Mouse (Mus musculus) MEL (cell line): ENCODE measurements at regions not wholly inside any gene's neighbourhood (a gene's known extent, or its start where the extent isn't known, plus 50 kb on each side); places are given as distances from the start of the nearest gene placed in this dataset.

Experiments used
- DNase-seq: peaks from one replicate; pipeline ENCODE4 v3.0.0; 2011; ENCODE audit warnings: low read depth, low spot score
- H3K27ac ChIP-seq: 2 replicates; pipeline ENCODE4 v1.5.1; 2012; ENCODE audit warnings: low read depth, mild to moderate bottlenecking, control low read depth, low read length, moderate library complexity; ENCODE audit not compliant: control insufficient read depth
- H3K27me3 ChIP-seq, 2 experiments: fragments of 150-350 bp in 1 of 2; sonication (generic) in 1 of 2; 2 replicates each; pipeline ENCODE4 v1.6.1; 2012; ENCODE audit warnings: low read length in 2 of 2, mild to moderate bottlenecking in 2 of 2, improper control_type of control experiment in 1 of 2, moderate library complexity in 1 of 2; ENCODE audit not compliant: insufficient read depth in 2 of 2, control insufficient read depth in 1 of 2
- H3K36me3 ChIP-seq, 2 experiments: 2 replicates each; pipeline ENCODE4 v1.6.1; 2012 to 2014; ENCODE audit warnings: low read length in 2 of 2, improper control_type of control experiment in 1 of 2, inconsistent platforms in 1 of 2, mild to moderate bottlenecking in 1 of 2; ENCODE audit not compliant: insufficient read depth in 2 of 2, control insufficient read depth in 1 of 2
- H3K4me1 ChIP-seq, 2 experiments: fragments of 150-350 bp in 1 of 2; sonication (generic) in 1 of 2; 2 replicates each; pipeline ENCODE4 v1.6.1; 2012; ENCODE audit warnings: low read length in 2 of 2, improper control_type of control experiment in 1 of 2, mild to moderate bottlenecking in 1 of 2; ENCODE audit not compliant: insufficient read depth in 2 of 2, control insufficient read depth in 1 of 2
- H3K4me3 ChIP-seq, 2 experiments: fragments of 150-350 bp in 1 of 2; sonication (generic) in 1 of 2; 2 replicates each; pipeline ENCODE4 v1.5.1; 2012; ENCODE audit warnings: low read depth in 2 of 2, low read length in 2 of 2, mild to moderate bottlenecking in 2 of 2, moderate library complexity in 2 of 2, control low read depth in 1 of 2, improper control_type of control experiment in 1 of 2; ENCODE audit not compliant: control insufficient read depth in 1 of 2, insufficient read depth in 1 of 2
- H3K79me2 ChIP-seq: 2 replicates; pipeline ENCODE4 v1.6.1; 2012; ENCODE audit warnings: mild to moderate bottlenecking, low read length, moderate library complexity; ENCODE audit not compliant: control insufficient read depth, poor library complexity, insufficient read depth
- H3K9ac ChIP-seq: 2 replicates; pipeline ENCODE4 v1.6.1; 2012; ENCODE audit warnings: low read depth, mild to moderate bottlenecking, control low read depth, low read length, moderate library complexity; ENCODE audit not compliant: control insufficient read depth, poor library complexity, severe bottlenecking
- H3K9me3 ChIP-seq: fragments of 150-350 bp; sonication (generic); replicated peaks from 2 replicates; pipeline ENCODE4 v1.6.1; 2012; ENCODE audit warnings: mild to moderate bottlenecking, low read length, improper control_type of control experiment, moderate library complexity; ENCODE audit not compliant: insufficient read depth
- CHD2 ChIP-seq: IDR thresholded peaks from 2 replicates; pipeline ENCODE4 v1.6.1; 2011; ENCODE audit warnings: low read length, improper control_type of control experiment
- CTCF ChIP-seq, 3 experiments: IDR thresholded peaks in 2 of 3; conservative IDR thresholded peaks in 1 of 3; 2 replicates each; pipeline ENCODE4 v1.5.1; 2011 to 2012; ENCODE audit warnings: low read length in 3 of 3, low read depth in 2 of 3, mild to moderate bottlenecking in 2 of 3, improper control_type of control experiment in 1 of 3, inconsistent platforms in 1 of 3, mixed read lengths in 1 of 3, moderate library complexity in 1 of 3; ENCODE audit not compliant: control insufficient read depth in 1 of 3, insufficient read depth in 1 of 3, poor library complexity in 1 of 3, severe bottlenecking in 1 of 3
- ETS1 ChIP-seq: IDR thresholded peaks from 2 replicates; pipeline ENCODE4 v1.6.1; 2012; ENCODE audit warnings: low read depth, mild to moderate bottlenecking, inconsistent platforms, low read length, improper control_type of control experiment, moderate library complexity
- GATA1 ChIP-seq: IDR thresholded peaks from 2 replicates; pipeline ENCODE4 v1.6.1; 2011; ENCODE audit warnings: low read depth, low read length, improper control_type of control experiment
- MAX ChIP-seq: IDR thresholded peaks from 2 replicates; pipeline ENCODE4 v1.6.1; 2011; ENCODE audit warnings: low read length, improper control_type of control experiment
- MAZ ChIP-seq: IDR thresholded peaks from 2 replicates; pipeline ENCODE4 v1.6.1; 2012; ENCODE audit warnings: low read depth, mild to moderate bottlenecking, inconsistent platforms, low read length, improper control_type of control experiment
- MXI1 ChIP-seq: IDR thresholded peaks from 2 replicates; pipeline ENCODE4 v1.6.1; 2011; ENCODE audit warnings: mild to moderate bottlenecking, low read depth, low read length, improper control_type of control experiment
- MYC ChIP-seq: IDR thresholded peaks from 2 replicates; pipeline ENCODE4 v1.6.1; 2011; ENCODE audit warnings: low read depth, mild to moderate bottlenecking, low read length, improper control_type of control experiment, moderate library complexity
- NELFE ChIP-seq: IDR thresholded peaks from 2 replicates; pipeline ENCODE4 v1.6.1; 2011; ENCODE audit warnings: low read depth, low read length, improper control_type of control experiment
- NRF1 ChIP-seq: IDR thresholded peaks from 2 replicates; pipeline ENCODE4 v1.6.1; 2014; ENCODE audit warnings: low read depth, mild to moderate bottlenecking, inconsistent platforms, low read length, improper control_type of control experiment, moderate library complexity; ENCODE audit not compliant: poor library complexity, insufficient read depth, severe bottlenecking
- RAD21 ChIP-seq: IDR thresholded peaks from 2 replicates; pipeline ENCODE4 v1.6.1; 2011; ENCODE audit warnings: mild to moderate bottlenecking, low read depth, low read length, improper control_type of control experiment
- SMC3 ChIP-seq: IDR thresholded peaks from 2 replicates; pipeline ENCODE4 v1.6.1; 2011; ENCODE audit warnings: low read depth, low read length, improper control_type of control experiment
- TAL1 ChIP-seq: IDR thresholded peaks from 2 replicates; pipeline ENCODE4 v1.6.1; 2012; ENCODE audit warnings: mild to moderate bottlenecking, inconsistent platforms, low read length, moderate library complexity, mixed read lengths
- TBP ChIP-seq: IDR thresholded peaks from 2 replicates; pipeline ENCODE4 v1.8.0; 2011; ENCODE audit warnings: low read depth, low read length, improper control_type of control experiment
- TCF12 ChIP-seq: IDR thresholded peaks from 2 replicates; pipeline ENCODE4 v1.6.1; 2014; ENCODE audit warnings: low read depth, mild to moderate bottlenecking, inconsistent platforms, low read length, improper control_type of control experiment, moderate library complexity
- USF1 ChIP-seq: IDR thresholded peaks from 2 replicates; pipeline ENCODE4 v1.6.1; 2014; ENCODE audit warnings: low read depth, mild to moderate bottlenecking, inconsistent platforms, low read length, improper control_type of control experiment, moderate library complexity
- USF2 ChIP-seq, 2 experiments: IDR thresholded peaks; 2 replicates each; pipeline ENCODE4 v1.6.1; 2011 to 2012; ENCODE audit warnings: improper control_type of control experiment in 2 of 2, low read length in 2 of 2, borderline replicate concordance in 1 of 2, inconsistent platforms in 1 of 2, low read depth in 1 of 2, mild to moderate bottlenecking in 1 of 2; ENCODE audit not compliant: insufficient read depth in 1 of 2
- ZC3H11A ChIP-seq: IDR thresholded peaks from 2 replicates; pipeline ENCODE4 v1.6.1; 2012; ENCODE audit warnings: low read depth, mild to moderate bottlenecking, inconsistent platforms, low read length, improper control_type of control experiment
- ZMIZ1 ChIP-seq: IDR thresholded peaks from 2 replicates; pipeline ENCODE4 v1.6.1; 2012; ENCODE audit warnings: low read depth, mild to moderate bottlenecking, inconsistent platforms, low read length, improper control_type of control experiment, moderate library complexity
- ZNF384 ChIP-seq: IDR thresholded peaks from 2 replicates; pipeline ENCODE4 v1.6.1; 2012; ENCODE audit warnings: low read depth, mild to moderate bottlenecking, inconsistent platforms, low read length, improper control_type of control experiment

DNA sequence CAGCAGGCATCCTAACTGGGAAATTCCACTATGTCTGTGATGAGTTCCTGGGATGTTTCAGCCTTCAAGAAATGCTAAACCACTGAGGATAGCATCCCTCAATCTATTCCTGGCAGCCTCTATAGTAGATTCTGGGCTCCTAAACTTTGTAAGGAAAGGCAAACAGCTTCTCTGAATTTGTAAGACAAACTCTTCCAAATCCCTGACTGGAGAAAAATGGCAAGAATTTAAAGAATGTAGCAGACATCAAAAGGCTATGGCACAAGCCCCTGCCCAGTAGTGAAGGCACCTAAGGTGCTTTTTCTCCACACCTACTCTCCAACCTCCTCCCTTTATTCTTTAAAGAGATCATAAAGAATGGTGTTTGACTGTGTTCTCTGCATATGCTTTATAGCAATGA is 688.3 kb downstream of the Pcdh18 start:
- Histone ChIP-seq H3K9me3 (no peaks in the 10 kb centered on the region), H3K27ac (no peak overlapping the region), H3K4me1 (no peaks in the 10 kb centered on the region), H3K36me3 (no peaks in the 10 kb centered on the region), H3K27me3 (no peaks in the 10 kb centered on the region), H3K4me3 (no peak overlapping the region), H3K79me2 (no peaks in the 10 kb centered on the region), H3K9ac (no peak overlapping the region)
- TF ChIP-seq TBP (no peak), TCF12 (no peak), ZNF384 (no peak), CTCF (IDR thresholded peaks at IDR 0.05 in 2 of 3, conservative IDR thresholded peaks at IDR 0.05 in 1 of 3; ENCODE audit: control insufficient read depth in 1 of 3, insufficient read depth in 1 of 3, low read depth in 2 of 3, low read length in 3 of 3, poor library complexity in 1 of 3, severe bottlenecking in 1 of 3) (no peak), CHD2 (no peak), RAD21 (no peak), TAL1 (no peak), GATA1 (no peak), MAZ (no peak), NELFE (no peak), SMC3 (no peak), USF2 (IDR thresholded peaks at IDR 0.05; ENCODE audit: borderline replicate concordance in 1 of 2, insufficient read depth in 1 of 2, low read depth in 1 of 2, low read length in 2 of 2) (no peak), ZMIZ1 (no peak), USF1 (no peak), MAX (no peak), MXI1 (no peak), MYC (no peak)
- no peak for DNase-seq

DNA sequence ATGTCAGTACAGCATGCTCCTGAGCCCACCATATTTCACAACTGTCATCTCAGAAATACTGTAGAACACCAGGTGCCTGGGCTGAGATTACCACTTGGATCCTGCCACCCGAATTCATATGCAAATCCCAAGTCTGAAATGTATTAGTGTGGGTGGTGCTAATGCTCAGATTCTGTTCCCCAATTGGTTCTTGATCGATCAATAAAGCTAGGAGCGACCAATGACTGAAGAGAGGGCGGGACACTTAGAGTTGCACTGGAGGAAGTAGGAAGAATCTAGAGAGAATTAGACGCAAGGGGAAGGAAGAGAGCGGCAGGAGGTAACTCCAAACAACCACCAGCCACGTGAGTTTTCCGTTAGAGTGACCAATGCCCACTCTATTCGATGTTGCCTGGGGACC is 695.0 kb downstream of the Pcdh18 start:
- no peaks in the 10 kb centered on the region for H3K4me1 ChIP-seq
- no peaks in the 10 kb centered on the region for H3K36me3 ChIP-seq
- H3K9me3 ChIP-seq, result no peaks in the 10 kb centered on the region
- no peak overlapping the region for H3K9ac ChIP-seq
- H3K27ac ChIP-seq, result no peak overlapping the region
- no peaks in the 10 kb centered on the region for H3K27me3 ChIP-seq
- no peaks in the 10 kb centered on the region for H3K79me2 ChIP-seq
- TF ChIP-seq NRF1, result no peak
- TF ChIP-seq CTCF (IDR thresholded peaks at IDR 0.05 in 2 of 3, conservative IDR thresholded peaks at IDR 0.05 in 1 of 3; ENCODE audit: control insufficient read depth in 1 of 3, insufficient read depth in 1 of 3, low read depth in 2 of 3, low read length in 3 of 3, poor library complexity in 1 of 3, severe bottlenecking in 1 of 3), result no peak
- TF ChIP-seq ETS1, result no peak
- no peak for TF ChIP-seq USF2 (IDR thresholded peaks at IDR 0.05; ENCODE audit: borderline replicate concordance in 1 of 2, insufficient read depth in 1 of 2, low read depth in 1 of 2, low read length in 2 of 2)
- no peak for TF ChIP-seq CHD2
- TF ChIP-seq MYC, result no peak
- no peak for TF ChIP-seq MAX
- TF ChIP-seq TCF12, result no peak
- no peak for TF ChIP-seq ZC3H11A
- DNase-seq, result peak; percentile 3
- no peak overlapping the region for H3K4me3 ChIP-seq
